Mouse (Mus musculus) spleen, postnatal 0 days (tissue): ENCODE data around the gene Trmt2b. TPM values are rescaled to one million over a fixed set of nuclear protein-coding genes. Genes with fewer than 3 reads are reported as not detected.

Source experiments
- polyA plus RNA-seq: library from polyadenylated mRNA; unstranded; fragments of >200 nt; fragmentation: Nextera tagmentation; extraction: Ambion mirVana; gene quantifications from 2 replicates; pipeline ENCODE4 v1.2.1, GENCODE M21; 2015

Trmt2b gene
- polyA plus RNA-seq: 8.8 and 9.9 TPM in 2 replicates

DNA sequence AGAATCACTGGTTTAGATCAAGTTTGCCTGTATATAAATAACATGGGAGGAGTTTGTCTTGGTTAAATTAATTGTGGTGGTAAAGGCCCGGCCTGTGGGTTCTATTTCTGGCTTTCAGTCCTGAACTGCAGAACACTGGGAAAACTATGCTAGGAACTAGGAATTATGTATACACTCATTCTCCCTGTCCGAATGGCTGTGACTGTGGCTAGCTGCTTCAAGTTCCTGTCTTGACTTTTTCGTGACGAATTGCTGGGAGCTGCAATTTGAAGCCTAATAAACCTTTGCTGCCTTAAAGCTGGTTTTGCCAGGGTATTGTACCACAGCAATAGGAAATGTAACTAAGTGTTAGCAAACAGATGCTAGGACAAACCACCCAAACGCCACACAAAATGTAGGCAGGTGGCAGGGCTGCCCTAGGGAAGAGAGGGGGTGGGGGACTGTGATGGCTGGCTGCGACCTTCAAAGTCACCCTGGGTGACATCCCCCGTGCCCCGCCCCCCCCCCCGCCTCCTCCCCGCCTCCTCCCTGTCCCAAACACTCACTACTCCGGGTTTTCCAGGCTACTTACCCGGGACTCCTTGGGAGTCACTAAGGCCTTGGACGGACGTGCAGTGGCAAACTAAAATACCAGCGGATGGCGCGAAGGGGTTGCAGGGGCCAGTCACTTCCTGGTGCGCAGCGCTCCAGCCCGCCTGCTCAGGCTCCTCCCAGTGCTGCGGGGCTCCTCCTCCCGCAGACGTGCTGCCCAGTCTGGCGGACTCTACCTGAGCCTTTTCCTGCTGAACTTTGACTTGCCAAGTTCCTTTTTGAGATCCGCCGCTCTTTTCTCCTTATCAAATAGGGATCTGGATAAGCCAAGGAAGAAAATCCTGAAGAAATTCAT is at the start of gene Trmt2b:
Gene Trmt2b (minus strand): TSS at position 710 of the 886 bp plus-strand sequence.

DNA sequence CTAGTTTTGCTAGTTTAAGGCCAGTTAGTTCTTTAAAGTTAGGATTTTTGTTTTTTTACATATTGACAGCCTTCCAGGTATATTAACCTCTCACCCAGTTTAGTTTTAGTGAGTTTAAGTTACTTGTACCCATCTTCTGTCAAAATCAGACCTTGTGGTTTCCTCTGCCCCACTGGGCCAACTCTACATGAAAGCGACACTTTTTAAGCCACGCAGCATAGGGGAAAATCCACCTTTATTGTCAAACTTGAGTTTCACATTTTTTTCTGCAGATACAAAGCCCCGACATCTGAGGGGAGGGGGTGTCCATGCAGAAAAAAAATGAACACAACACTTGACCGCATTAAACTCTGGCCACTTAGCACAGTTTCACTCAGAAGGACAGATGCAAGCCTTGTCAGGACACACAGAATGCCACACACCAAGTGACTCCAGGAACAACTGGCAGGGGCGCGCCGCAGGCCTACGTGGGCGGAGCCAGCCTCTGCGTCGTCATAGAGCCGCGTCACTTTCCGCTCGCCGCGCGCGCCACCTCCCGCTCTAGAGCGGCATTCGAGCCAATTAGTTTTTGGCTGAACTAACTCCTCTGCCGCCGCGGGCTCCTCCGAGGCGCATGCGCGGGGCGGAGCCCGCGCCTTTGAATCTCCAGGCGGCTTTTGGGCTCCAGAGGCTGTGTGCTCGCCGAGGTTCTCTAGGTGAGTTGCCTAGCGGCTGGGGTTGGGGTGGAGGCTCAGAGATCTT is 30.9 kb upstream of the Trmt2b start, which contains the start of gene Cenpi:
Gene Cenpi (plus strand): TSS at position 551 of the 741 bp plus-strand sequence.

DNA sequence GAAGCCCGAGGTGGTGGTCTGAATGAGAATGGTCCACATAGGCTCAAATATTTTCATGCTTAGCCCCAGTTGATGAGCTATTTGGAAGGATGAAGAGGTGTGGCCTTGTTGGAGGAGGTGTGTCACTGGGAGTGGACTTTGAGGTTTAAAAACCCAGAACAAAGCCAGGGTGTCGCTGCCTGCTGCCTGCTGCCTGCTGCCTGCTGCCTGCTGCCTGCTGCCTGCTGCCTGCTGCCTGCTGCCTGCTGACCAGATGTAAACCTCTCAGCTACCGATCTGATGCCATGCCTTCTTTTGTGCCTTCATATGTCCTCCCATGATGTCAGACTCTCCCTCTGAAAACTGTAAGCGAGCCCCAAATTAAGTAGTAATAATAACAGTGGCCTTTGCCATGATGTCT is 54.9 kb downstream of the Trmt2b start, which contains the start of gene Nox1:
Gene Nox1 (minus strand): TSS at position 101 of the 400 bp plus-strand sequence.

DNA sequence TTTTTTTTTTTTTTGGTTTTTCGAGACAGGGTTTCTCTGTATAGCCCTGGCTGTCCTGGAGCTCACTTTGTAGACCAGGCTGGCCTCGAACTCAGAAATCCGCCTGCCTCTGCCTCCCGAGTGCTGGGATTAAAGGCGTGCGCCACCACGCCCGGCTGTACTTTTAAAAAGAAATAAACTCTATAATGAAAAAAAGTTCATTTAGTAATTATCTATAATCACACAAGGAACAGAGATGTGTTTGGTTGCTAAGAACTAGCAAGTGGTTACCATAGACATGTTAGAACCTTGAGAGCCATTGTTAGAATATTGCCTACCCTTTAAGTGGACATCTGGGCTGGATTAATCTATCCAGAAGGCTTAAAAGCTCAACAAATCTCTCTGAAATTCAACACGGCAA is 89.6 kb downstream of the Trmt2b start, which contains the start of gene Arl13a:
Gene Arl13a (plus strand): TSS at position 301 of the 400 bp plus-strand sequence.

Other genes with a start within 250 kb of the Trmt2b start
- gene Cstf2, start 217.8 kb downstream of the Trmt2b start, polyA plus RNA-seq: 20.9 and 22.1 TPM in 2 replicates
- 0.12 and 0.18 TPM in 2 replicates for gene Xkrx, start 114.9 kb downstream of the Trmt2b start, polyA plus RNA-seq
- gene Arl13a, start 89.5 kb downstream of the Trmt2b start, polyA plus RNA-seq: not detected in 2 replicates
- 0.10 and 0.13 TPM in 2 replicates for gene Nox1, start 55.0 kb downstream of the Trmt2b start, polyA plus RNA-seq
- 14.7 and 20.7 TPM in 2 replicates for gene Tmem35a, start 18.2 kb upstream of the Trmt2b start, polyA plus RNA-seq
- gene Cenpi, start 31.1 kb upstream of the Trmt2b start, polyA plus RNA-seq: 24.5 and 27.3 TPM in 2 replicates
- gene Drp2, start 127.6 kb upstream of the Trmt2b start, polyA plus RNA-seq: 0.17 and 0.23 TPM in 2 replicates
- 0.06 TPM in 1 of 2 replicates, not detected in the other for gene Taf7l, start 199.5 kb upstream of the Trmt2b start, polyA plus RNA-seq